Mouse (Mus musculus): ENCODE results near the gene H2-Q7.
A peak's percentile ranks its signal among the peaks of the same experiment; 100 is the strongest.
"Not testable (repeated sequence)": the region's sequence is repeated elsewhere in the genome, so short reads cannot be mapped to it uniquely, and the experiment has no call there.

- TF ChIP-seq CTCF (conservative IDR thresholded peaks at IDR 0.05; ENCODE audit: insufficient read depth, insufficient read length, low read depth, low read length), result peak; percentile 39
- TF ChIP-seq POLR2A (IDR thresholded peaks at IDR 0.05; ENCODE audit: low read depth, low read length), result not testable (repeated sequence)
Measured at GRCm38 (mm10) chr17:35389796-35390195, 49.2 kb upstream of the H2-Q7 start.
